Mouse (Mus musculus) cerebral cortex, adult 2 months (tissue): ENCODE measurements around the gene Gm28374.

Experiments
- WGBS: fragments of 180-500 bp; shearing (Covaris S2); methylation state at CpG from one replicate; pipeline ENCODE4 v1.1.7; 2018; 5-methylcytosine and 5-hydroxymethylcytosine counted together

Gene Gm28374

DNA sequence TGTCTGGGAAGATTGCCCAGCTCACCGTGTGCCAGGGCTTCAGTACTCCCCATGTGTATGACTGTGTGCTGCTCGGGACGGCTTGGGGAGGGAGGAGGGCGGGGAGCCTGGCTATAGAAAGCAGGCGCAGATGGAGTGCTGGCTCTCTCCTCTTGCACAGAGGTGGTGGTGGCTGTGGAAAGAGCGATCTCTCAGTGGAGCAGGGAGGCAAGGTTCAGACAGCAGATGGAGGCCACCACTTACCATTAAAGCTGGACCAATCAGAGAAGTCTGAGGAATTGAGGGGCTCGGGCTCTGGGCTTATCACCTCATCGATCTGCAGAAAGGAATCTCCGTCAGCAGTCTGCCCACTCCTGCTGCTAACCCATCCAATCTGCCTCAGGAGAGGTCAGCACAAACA lies at the start of gene Gm28374:
Gm28374 (minus strand) TSS at position 101 of the 400 bp plus-strand sequence.
- WGBS, result 67% methylated on average over 9 of the region's 9 CpGs

DNA sequence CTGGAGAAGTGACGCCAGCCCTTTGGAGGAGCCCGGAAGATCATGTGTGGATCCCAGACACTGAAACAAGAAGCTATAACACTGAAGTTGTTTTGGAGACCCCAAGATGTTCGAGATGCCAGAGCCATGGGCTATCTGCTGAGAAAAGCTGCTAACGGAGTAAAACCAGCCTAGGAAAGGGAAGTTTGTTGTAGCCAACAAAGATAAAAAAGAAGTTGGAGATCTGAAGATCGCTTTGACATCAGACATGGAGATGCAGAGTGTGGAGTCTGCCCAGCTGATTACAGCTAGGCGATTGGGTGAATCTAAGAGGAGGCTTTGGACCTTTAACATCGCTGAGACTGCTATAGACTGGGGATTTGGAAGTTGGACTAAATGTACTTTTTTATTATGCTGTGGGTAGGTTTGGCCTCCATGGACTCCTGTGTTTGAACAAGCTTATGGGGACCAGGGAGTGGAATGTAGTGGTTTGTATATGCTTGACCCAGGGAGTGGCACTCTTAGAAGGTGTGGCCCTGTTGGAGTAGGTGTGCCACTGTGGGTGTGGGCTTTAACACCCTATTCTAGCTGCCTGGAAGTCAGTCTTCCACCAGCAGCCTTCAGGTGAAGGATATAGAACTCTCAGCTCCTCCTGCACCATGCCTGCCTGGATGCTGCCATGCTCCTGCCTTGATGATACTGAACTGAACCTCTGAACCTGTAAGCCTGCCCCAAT lies 48.5 kb upstream of the Gm28374 start:
- 87% methylated on average over 7 of the region's 7 CpGs for WGBS

DNA sequence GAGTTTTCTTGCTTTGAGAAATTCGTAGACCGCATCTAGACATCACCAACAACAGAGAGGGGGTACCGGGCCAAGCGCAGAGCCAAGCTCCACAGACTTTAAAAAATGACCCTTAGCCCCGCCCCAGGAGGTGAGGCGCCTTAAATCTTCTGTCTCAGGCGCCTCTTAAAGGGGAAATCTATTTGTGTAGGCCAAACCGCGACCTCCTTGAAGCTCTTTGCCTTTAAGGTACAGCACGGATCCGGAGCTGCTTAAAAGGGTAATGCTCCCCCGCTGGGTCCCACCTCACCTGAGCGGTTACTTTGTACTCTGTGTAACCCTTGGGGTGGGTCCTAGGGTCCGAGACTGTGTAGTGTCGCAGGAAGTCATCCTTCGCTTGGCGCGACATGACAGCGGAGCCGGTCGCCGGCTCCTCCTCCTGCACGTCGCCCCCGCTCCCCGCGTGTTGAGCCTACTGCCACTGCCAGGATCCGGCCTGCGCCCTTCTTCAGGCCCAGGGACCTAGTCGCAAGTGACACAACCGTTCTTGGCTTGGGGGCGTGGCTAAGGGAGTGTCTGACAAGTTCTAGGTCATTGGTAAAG lies 45.8 kb upstream of the Gm28374 start, which contains the start of gene Snx15:
Snx15 (minus strand) TSS at position 545 of the 582 bp plus-strand sequence.
- under 1% methylated on average over 32 of the region's 32 CpGs for WGBS

DNA sequence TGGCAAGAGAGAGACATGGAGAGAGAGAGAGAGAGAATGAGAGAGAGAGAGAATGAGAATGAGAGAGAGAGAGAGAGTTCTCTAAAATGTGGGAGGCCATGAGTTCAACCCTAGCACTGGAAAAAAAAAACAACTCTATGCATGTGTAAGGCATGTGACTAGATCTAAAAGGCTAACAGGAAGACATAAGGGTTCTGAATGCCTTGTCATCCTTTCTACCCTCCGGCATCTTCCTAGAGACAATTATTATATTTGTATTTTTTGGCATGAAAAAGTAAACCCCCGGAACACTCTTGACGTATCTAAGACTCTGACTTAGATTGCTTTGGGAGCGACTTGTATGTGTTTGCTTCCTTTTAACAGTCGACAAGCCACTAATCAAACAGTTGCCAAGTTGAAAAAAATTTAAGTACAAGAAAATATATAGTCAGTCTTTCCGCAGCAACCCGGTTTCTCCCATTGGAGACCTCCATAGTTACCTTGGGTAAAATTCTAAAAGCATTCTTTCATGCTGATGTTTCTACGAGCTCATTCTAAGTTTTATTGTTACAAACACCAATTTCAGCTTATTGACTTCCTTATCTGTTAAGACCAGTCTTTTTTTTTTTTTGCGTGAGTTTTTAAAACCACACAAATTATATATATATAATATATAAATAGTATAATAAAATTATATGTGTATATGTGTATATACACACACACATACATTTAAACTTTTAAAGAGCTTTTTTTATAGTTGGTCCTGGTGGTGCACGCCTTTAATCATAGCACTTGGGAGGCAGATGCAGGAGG lies 44.9 kb upstream of the Gm28374 start:
- WGBS, result 56% methylated on average over 10 of the region's 10 CpGs

DNA sequence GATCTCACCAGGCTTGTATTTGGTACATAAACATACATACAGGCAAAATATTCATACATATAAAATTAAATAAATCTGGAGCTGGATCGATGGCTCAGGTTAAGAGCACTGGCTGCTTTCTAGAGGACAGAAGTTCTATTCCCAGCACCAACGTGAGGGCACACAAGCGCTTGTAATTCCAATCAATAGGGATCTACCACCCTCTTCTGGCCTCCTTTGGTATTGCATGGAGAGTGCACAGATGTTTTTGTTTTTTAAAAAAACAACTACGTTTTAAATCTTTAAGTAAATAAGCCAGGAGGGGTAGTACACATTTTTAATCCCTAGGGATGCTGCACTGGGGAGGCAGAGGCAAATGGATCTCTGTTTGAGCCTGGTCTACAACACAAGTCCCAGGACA lies 44.2 kb upstream of the Gm28374 start:
- 20% methylated on average over 4 of the region's 4 CpGs for WGBS

DNA sequence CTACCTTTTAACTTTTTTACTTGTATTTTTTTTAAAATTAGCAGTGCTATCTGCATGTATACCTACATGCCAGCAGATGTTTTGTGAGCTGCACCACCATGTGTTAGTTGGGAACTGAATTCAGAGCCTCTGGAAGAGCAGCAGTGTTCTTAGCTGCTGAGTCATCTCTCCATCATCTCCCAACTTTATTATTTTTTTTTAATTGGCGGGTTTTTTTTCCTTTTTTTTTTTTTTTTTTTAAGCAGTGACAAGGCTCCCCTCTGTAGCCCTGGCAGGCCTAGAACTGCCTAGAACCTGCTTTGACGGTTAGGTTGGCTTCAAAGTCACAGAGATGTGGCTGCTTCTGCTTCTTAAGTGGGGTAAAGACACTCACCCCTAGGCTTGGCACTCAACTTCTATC lies 42.8 kb upstream of the Gm28374 start:
- 62% methylated on average over 2 of the region's 2 CpGs for WGBS

DNA sequence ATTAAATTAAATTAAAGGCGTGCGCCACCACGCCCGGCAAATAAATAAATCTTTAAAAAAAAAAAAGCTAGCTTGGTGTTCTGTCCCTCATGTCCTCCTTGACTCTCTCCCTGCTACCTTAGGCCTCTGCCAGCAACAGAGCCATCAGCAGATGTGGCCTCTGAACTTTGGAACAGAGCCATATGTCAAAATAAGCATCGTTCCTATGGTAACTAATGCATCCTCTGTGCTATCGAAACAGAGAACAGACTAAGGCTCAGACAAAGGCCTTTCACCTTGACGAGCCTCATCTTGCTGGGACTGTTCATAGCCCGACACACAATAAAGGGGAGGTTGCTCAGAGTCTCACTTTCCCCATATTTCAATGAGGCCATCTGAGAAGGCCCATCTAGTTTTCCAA lies 41.3 kb upstream of the Gm28374 start:
- 71% methylated on average over 8 of the region's 8 CpGs for WGBS

DNA sequence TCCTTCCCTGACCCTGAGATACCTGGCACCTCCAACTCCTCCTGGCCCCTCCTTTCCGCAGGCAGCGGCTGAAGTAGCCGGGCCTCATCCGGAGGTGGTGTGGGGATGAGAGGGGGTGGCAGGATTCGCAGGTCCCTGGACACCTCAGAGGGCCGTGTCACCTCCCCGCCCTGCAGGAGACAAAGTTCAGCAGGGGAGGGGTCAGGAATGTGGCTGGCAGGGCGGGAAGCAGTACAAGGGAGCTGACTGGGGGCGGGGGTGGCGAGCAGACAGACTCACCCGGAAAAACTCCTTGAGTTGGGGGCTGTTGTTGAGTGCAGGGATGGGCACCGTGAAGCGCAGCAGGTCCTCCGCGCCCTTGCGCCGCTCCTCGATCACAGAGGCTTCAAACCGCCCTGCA lies 39.7 kb upstream of the Gm28374 start:
- WGBS, result 60% methylated on average over 19 of the region's 19 CpGs

DNA sequence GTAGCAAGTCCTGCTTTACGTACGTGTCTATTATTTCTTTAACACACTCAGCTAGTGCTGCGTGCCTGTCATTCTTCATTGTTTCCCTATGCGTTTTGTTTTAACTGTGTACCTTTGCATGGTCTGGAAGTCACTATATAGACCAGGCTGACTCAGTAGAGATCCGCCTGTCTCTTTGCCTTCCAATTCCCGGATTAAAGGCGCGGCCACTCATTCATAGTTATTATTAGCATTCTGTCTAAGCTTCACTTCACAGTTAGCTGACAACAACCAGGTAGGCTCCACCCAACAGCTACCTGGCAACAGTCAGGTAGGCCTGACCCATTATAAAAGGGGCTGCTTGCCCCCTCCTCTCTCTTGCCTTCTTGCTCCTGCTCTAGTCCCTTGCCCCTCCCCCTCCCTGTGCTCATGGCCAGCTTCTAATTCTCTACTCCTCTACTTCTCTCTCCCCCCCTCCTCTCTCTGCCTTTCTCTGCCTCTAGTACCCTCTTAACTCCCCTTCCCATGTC lies 36.7 kb upstream of the Gm28374 start:
- 0% methylated on average over 8 of the region's 8 CpGs for WGBS

DNA sequence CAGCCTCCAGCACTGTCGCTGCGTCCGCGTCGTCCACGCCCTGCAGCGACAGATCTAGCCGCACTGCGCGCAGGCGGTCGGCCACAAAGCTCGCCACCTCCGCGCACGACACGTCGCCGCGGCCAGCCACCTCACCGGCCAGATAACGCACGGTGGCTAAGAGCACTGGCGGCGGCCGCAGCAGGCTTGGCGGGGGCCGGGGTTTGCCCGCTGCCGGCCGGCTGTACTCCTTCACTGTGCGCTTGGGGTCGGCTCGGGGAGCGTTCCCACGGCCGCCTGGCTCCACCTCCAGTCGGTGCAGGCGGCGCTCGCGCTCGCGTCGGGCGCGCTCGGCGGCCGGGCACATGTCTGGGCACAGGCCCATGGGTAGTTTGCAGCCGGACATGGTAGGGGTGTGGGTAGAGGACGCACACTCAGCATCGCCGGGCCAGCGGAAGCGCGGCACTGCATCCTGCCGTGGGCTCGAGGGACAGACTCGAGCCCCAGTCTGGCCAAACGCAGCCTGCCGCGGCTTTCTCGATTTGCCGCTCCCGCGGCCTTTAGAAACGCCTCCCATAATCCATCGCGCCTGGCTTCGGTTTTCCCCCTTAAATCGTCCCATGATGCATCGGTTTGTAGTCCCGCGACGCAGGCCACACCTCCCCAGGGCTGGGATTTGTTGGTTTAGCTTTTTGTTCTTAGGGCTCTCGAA lies 36.1 kb upstream of the Gm28374 start, which contains the start of gene Sac3d1:
Sac3d1 (minus strand) TSS at position 665 of the 691 bp plus-strand sequence.
- WGBS, result under 1% methylated on average over 77 of the region's 77 CpGs

DNA sequence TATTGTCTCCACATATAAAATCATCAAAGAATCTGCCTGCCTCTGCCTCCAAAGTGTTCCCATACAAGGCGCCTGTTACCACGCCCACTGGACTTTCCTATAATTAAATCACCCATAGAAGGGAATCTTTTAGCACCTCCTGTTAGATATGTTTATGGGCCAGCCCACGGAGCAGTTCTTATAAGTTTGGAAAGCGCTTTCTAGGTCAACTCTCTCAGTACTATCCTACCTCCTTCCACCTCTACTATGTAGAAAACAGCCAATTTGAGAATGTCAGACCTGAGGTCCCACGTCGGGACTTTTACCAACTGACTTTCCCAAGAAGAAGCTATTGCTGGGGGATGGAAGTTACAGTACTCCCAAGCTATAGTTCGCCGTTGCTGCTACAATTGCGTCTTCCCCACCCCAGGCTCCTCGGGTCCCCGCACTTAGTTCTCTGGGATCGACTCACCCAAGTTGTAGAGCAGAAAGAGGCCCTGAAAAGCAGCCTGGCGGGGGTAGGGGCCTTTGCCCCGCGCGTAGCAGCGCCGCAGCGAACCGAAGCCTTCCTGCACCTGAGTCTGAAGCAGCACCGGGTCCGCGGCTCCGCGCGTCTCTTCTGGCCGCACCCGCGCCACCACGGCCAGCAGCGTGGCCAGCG lies 35.4 kb upstream of the Gm28374 start:
- WGBS, result 3% methylated on average over 32 of the region's 32 CpGs

DNA sequence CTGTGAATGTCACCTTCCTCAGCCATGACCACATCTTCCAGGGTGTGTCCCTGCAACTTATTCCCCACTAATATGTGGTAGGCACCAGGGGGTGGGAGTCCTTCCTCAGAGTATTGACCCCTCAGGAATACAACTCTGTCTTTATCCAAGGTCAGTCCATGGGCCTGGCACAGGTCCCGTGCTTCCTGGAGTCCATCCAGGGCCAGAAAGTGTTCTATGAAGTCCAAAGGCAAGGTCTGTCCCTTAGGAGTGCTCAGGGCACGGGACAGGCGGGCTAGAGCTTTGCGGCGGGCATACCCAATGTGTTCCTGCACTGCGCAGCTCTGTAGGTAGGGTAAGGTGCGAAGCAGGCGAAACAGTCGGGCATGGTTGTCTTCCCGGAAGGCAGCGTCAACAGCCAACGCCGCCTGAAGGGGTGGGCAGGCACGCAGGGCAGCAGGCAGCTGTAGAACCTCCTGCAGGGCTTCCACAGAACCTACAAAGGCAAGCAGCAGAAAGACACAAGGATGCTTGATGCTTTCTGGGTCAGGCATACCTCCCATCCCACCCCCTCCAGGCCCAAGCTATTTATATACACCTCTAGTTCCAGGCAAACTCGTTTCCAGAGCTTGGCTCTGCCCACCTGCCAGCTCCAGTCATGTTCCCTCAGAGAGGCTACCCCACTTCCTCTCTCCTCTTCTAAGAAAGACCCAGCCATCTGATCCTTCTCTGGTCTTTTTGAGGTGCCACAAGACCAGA lies 34.2 kb upstream of the Gm28374 start:
- WGBS, result 54% methylated on average over 15 of the region's 15 CpGs

DNA sequence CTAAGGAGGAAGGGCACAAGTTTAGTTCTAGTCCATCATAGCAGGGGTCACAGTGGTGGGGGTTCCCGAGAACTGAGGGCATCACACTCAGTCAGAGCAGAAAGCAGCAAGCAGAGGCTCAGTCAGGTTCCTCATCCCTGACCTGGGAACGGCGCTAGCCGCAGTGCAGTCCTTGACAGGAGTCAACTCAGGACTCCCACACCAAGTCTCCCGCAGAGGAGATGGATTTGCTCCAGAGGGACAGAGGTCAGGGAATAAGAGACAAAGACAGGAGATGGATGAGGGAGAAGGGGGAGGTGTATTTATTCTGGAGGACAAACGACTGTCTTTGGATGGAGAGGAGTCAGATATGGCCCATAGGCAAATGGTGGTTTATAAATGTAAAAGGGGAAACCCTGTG lies 31.1 kb upstream of the Gm28374 start:
- WGBS, result 70% methylated on average over 6 of the region's 6 CpGs

DNA sequence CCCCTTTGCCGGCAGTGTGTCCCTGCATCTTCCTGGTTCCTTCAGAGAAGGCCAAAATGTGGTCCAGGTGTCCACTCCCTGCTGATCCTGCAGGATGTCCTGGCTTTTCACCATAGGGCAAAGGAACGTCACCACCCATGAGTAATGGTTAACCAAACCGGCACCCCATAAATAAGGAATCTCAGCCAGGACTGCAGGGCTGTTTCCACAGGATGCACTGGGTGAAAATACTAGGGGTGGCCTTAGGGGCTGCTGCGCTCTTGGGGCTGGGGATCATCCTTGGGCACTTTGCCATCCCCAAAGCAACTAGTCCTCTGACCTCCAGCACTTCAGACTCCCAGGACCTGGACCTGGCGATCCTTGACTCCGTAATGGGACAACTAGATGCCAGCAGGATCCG lies 23.5 kb upstream of the Gm28374 start, which contains the start of gene Naaladl1:
Naaladl1 (plus strand) TSS at position 197 of the 400 bp plus-strand sequence.
- WGBS, result 87% methylated on average over 7 of the region's 7 CpGs

DNA sequence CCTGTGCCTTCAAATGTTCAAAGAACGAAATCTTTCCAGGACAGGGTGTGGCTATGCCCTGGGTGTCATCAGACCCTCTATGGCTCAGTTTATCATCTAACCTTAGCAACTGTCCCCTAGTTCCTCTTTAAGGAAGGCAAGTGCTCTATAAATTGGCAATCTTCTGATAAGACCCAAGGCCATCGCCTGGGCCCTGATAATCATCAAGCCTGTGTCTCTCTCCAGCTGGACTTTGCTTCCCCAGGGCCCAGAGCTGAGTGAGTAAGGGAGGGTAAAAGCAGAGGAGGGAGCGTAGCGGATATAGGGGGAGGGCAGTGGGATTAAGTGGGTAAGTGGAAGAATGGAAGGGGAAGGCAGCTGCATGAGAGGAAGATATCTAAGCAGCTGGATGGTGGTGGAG lies 22.4 kb upstream of the Gm28374 start:
- 94% methylated on average over 4 of the region's 4 CpGs for WGBS

DNA sequence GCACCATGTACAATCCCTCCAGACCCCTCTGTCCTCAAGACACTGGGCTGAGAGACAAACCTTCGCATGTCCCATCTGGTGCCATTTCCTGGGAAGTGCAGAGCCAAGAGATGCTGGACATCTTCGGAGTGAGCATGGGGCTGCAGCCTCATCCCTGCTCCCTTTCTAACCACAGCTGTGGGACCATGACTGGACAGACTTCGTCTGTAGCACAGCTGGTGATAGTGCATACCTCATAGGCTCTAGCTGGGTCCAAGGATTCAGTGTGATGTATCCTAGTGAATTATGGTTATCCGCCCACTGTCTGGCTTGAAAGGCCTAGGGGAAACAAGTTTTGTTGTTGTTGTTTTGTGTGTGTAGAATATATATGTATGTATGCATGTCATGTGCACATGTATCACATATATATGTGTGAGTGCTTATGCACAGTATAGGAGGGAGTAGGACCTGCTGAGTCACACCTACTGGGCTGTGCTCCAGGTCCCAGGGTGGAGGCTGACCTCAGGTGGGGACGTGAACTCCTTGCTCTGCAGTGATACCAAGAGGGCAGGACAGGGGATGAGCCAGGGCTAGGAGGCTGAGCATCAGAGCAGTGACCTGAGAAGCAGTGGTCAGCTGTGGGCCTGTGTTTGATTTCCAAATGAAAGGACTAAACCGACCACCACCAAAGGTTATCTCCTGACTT lies 20.3 kb upstream of the Gm28374 start:
- 84% methylated on average over 6 of the region's 6 CpGs for WGBS

DNA sequence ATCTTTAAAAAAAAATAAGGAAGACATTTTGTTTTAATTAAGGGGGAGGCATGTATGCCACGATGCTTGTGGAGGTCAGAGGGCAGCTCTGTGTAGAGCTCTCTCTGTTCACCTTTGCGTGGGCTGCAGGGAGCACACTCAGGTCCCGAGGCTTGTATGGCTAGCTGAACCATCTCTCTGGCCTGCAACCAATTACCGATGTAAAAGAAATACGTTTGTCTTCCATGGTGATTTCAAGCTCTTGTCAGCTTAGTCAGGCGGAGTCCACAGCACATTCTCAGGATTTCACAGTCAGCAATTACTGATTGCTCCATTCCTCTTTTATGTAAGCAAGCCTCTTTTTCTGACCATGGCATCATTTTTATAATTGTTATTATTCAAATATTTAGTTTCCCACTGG lies 19.1 kb upstream of the Gm28374 start:
- WGBS, result 82% methylated on average over 6 of the region's 6 CpGs

DNA sequence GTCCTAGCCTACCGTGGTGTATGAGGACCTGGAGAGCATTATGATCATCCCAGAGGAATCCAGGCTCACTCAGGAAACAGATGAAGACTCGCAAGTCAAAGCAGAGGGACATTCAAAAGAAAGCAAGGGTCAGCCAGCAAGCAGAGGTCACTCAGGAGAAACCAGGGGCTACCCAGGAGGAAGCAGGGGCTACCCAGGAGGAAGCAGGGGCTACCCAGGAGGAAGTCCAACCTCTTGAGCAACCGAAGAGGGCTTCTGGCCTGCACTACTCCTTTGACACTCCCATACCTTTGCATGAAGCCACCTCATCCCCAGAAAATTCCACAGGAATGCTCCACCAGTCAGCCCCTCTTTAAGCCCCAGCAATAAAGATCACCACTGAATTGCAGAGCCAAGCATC lies 15.8 kb upstream of the Gm28374 start:
- WGBS, result 89% methylated on average over 3 of the region's 3 CpGs

DNA sequence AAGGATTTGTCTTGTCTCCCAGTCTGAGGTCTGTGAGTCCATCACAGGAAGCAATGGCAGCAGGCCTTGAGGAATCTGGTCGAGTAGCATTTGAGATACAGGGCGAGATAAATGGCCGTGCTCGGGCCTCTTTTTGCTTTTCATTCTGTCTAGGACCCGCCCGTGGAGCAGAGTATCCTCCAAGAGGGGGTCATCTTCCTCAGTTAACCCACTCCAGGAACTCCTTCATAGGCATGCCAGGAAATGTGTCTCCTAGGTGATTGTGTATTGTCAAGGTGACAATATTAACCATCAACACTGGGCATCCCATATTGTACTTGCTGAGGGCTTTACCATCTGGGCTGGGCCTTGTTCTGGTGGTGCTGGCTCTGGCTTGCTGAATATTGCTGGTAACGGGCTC lies 12.1 kb upstream of the Gm28374 start, which contains the start of gene AC131692.1:
AC131692.1 (plus strand) TSS at position 301 of the 400 bp plus-strand sequence.
- 93% methylated on average over 7 of the region's 7 CpGs for WGBS

DNA sequence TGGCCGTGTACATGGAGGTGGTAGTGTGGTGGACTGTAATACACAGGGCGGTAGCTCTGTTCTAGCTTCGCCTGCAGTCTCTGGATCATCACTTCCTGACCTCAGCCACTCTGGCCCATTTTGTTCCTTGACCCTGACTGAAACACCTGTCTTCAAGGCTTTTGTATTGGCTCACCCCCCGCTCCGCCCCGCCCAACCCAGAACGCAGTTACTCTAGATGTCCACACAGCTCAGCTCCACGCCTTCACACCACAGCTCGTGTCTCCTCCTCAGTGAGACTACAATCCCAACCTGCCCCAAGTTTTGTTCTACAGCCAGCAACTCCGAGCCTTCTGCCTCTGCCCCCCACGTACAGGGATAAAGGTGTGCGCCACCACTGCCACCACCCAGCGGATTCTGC lies 6.8 kb upstream of the Gm28374 start:
- WGBS, result 93% methylated on average over 13 of the region's 13 CpGs
